Mouse (Mus musculus): ENCODE measurements at regions not wholly inside any gene's neighbourhood (a gene's known extent, or its start where the extent isn't known, plus 50 kb on each side); places are given as distances from the start of the nearest gene placed in this dataset.
"Not testable (repeated sequence)": the region's sequence is repeated elsewhere in the genome, so short reads cannot be mapped to it uniquely, and the experiment has no call there.

DNA sequence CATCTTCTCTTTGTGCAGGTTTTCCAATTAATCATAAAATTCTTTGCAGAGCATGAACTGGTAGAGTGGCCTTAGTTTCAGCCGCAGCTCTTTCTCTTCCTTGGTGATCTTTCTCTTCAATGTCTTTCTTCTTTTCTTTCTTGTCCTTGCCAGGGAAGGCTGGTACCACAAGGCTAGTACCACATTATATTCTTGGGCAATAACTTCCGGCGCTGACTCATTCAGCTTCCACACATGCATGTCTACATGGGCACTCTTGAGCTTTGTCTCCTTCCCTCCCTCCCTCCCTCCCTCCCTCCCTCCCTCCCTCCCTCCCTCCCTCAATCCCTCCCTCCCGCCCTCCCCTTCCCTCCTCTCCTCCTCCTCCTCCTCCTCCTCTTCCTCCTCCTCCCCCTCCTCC, 98.1 kb upstream of the Pwp1 start:
- TF ChIP-seq CTCF (IDR thresholded peaks at IDR 0.05; ENCODE audit: control insufficient read depth, insufficient read depth, insufficient replicate concordance, low read depth, low read length); POLR2A (IDR thresholded peaks at IDR 0.05; ENCODE audit: control insufficient read depth, low read depth, low read length): not testable (repeated sequence)
